Mouse (Mus musculus): ENCODE measurements around the gene Phka1. TPM values are rescaled to one million over a fixed set of nuclear protein-coding genes. Genes with fewer than 3 reads are reported as not detected.
"Not testable (repeated sequence)": the region's sequence is repeated elsewhere in the genome, so short reads cannot be mapped to it uniquely, and the experiment has no call there.

Gene Phka1
- 100 to 1,000 TPM; 451 to 641 TPM for total RNA-seq (2021)
- long read RNA-seq, experiment 1, full-length matches to known transcripts, result 126 of 274 reads
- long read RNA-seq, experiment 1, partial matches to known transcripts, result 42 of 274 reads
- long read RNA-seq, experiment 1, other reads (novel, unspliced or antisense), result 106 of 274 reads
- long read RNA-seq, experiment 2, full-length matches to known transcripts, result 115 of 222 reads
- long read RNA-seq, experiment 2, partial matches to known transcripts, result 34 of 222 reads
- long read RNA-seq, experiment 2, other reads (novel, unspliced or antisense), result 73 of 222 reads

- intact Hi-C loops (cut with DNase I), result no loop called here
- DNase-seq, result peak; percentile 80 to 88
These were observed at the start of gene Phka1 for GRCm38 (mm10) chrX:102643823-102644572. Gene Phka1, minus strand, starts transcription at chrX:102644246.

- intact Hi-C loops (cut with DNase I); DNase-seq: not testable (repeated sequence)
These were observed 45.2 kb upstream of the Phka1 start for GRCm38 (mm10) chrX:102689252-102689651.

- intact Hi-C loops (cut with DNase I); DNase-seq: not testable (repeated sequence)
These were observed 42.8 kb upstream of the Phka1 start, which contains the start of gene Gm3880 for GRCm38 (mm10) chrX:102686872-102687271. Gene Gm3880, minus strand, starts transcription at chrX:102686972.

DNA sequence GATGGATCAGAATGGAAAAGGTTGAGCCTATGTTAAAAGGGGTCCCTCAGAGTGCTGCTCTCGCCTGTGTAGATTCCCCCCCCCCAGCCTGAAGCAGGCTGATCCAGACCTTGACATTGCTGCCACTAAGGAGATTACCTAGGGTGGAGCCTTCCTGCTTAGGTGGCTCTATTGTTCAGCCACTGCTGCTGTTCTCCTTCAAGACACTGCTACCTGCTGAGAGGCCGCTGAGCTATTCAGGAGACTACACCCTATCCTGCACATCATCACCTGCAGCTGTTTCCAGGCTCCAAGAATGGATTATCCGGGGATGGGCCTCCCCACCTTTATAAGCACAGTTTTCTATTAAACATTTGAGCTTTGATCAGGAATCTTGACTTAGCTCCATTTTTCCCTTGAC lies 40.7 kb upstream of the Phka1 start:
- intact Hi-C loops (cut with DNase I); DNase-seq: not testable (repeated sequence)

GRCm38 (mm10) chrX:102666641-102667040 lies 22.6 kb upstream of the Phka1 start:
- intact Hi-C loops (cut with DNase I), result no loop called here

DNA sequence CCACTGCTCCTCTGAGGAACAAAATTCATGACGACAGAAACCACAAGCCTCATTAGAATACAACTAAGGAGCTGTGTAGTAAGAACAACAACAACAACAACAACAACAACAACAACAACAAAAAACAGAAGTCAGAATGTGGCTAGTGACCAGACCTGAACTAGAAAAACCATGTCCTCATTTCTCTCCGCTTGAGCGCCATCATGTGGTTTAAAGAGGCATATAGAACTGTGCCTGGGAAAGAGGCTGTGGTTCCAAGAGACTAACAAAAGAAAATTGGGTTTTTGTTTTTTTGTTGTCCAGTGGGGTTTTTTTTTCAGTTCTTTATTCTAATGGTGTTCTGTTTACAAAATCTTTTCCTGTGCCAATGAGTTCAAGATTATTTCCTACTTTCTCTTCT lies 16.7 kb upstream of the Phka1 start:
- peak in 1 of 2 experiments; percentile 17 for DNase-seq
- intact Hi-C loops (cut with DNase I), result no loop called here

More at GRCm38 (mm10) chrX:102666641-102667040, 22.6 kb upstream of the Phka1 start:
- DNase-seq, result no peak

- DNase-seq, result no peak
- intact Hi-C loops (cut with DNase I), result no loop called here
These were observed 1.6 kb upstream of the Phka1 start for GRCm38 (mm10) chrX:102645691-102646090.

DNA sequence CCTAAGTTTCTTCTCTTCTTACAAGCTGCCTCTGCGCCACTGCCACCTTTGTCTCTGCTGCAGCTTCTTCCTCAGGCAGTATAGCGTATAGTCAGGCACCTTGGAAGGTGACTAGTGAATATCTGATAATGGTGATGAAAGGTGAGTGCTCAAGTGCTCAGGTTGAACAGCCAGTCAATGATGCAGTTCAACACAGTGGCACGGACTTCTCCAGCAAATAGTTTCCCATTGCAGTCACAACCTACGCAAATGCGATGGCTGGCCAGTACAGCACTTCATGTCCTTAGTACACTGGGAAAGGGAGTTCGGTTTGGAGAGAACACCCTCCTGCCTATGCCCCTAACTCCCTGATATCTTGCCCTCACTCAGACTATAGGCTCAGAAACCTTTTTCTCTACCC lies 1.1 kb upstream of the Phka1 start:
- intact Hi-C loops (cut with DNase I), result no loop called here
- DNase-seq, result no peak

DNA sequence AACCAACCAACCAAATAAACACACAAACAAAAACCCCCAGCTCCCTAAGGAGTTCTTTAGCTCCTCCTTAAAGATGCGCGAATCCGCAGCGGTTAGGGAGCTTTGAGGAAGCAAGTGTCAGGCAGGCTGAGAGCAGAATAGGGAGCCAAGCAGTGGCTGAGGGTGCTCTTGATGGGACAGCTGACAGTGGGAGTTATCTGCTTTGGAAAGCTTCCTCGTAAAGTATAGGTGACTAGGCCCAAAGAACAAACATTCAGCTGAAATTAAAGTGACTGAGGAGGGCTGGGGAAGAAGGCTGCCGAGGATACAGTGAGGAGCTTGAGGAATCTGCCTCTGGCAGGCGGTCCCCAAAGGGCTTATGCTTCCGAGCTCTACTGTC lies 516 bp upstream of the Phka1 start:
- intact Hi-C loops (cut with DNase I), result no loop called here
- peak in 1 of 2 experiments; percentile 28 for DNase-seq

DNA sequence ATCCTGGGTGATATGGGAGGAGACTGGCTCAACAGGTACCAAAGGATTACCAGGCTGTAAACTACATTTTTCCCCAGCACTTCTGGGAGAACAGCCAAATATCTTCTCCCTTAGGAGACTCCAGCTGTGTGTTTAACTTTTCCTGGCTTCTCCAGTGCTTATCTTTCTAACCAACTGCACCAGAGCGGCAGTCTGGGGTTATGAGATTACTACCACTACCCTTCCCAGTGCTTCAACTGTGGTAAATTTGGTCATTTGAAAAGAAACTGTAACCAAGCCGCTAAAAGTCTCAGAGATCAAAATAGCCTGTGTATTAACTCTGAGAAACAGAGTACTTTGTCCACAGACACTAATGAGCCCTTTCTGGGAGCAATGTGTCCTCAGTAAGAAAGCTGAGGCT lies 42.8 kb downstream of the Phka1 start:
- intact Hi-C loops (cut with DNase I), result no loop called here
- no peak for DNase-seq

GRCm38 (mm10) chrX:102588560-102588959 lies 55.5 kb downstream of the Phka1 start:
- DNase-seq, result no peak
- intact Hi-C loops (cut with DNase I), result no loop called here

DNA sequence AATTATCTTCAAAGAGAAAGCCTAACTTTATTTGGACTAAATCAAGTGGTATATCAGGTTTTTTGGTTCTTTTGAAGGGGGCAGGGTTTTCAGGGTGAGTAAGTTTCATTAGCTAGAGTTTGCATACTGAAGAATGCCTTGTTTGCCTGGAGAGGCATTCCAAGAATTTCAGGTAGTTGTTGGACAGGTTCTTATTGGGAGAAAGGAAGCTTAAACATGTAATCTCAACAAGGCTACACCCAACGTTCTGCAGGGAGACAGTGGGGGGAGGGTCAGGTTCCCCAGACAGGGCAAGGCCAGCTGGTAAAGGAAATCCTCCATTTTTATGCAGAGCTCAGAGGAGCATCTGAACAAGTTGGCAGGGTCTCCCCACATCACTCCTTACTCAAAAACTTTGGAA lies 72.9 kb downstream of the Phka1 start:
- DNase-seq, result no peak
- intact Hi-C loops (cut with DNase I), result no loop called here

DNA sequence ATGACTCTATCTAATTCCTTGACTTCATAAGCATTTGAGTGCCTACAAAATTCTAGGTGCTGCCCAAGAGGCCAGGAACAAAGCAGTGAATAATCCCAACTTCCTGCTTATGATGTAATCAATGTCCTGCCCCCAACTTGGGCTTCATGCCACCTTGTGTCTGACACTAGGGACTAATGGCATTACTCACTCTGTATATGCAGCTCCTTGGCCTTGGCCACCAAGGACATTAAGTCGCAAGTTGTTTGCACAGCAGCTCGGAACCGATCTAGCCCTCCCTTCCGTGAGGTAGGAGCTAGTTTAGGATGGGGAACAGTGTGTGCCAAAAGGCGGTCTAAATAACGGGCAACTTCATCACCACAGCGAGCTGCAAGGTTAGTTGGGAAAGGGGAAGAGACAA lies 87.1 kb downstream of the Phka1 start:
- DNase-seq, result no peak
- intact Hi-C loops (cut with DNase I), result no loop called here

DNA sequence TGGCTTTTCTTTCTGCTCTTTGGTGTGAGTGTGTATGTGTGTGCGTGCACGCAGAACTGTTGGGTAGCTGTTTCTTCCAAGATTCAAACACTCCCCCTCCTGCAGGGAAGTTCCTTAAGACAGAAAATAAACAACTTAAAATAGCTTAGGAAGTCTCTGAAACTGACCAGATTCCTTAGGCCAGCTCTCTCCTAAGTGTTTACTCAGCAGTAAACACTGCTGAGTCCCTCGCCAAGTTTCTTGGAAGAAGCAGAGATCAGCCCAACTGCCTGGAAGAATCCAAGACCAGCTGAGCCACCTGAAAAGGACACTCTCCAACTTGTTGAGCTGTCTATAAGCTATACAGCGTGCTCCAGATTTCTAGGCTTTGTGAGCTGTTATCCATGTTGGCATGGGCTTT lies 134.8 kb downstream of the Phka1 start:
- DNase-seq, result no peak
- intact Hi-C loops (cut with DNase I), result no loop called here

DNA sequence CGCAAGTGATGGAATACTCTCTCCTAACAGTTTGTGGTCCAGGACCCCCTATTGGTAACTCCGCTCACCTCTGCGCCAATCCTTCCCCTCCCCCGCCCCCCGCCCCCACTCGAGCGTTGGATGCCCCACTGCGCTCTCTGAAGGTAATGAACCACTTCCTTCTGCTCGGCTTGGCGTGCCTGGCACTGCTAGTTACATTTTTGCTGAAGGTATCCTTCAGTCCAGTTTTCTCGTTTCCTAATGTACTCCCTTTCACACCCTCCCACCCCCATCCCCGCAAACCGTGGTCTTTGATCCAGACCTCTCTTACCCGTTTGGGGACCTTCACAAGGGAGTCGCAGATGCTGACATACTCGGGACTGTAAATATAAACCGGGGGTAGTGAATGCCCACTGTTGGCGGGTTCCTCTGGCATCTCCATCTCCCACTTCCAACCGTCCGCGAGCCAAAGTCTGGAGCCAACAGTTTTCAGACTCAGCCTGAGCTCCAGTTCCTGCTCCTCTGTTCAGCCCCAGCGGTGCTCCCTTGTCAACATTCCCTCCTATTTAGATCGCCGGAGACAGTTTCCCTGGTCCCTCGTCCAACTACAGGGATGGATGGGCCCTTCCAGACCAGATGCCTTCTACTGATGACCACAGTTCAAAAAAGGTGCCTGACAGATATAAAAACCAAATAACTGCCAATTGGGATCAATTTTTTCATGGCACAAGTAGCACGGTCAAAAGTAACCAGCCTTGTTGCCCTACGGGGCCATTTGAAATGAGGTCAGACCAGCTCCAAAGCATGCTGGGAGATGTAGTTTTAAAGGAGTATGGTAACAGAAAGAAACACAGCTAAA lies 139.2 kb downstream of the Phka1 start, which contains the start of gene Hdac8:
Hdac8 (minus strand) TSS at position 716 of the 838 bp plus-strand sequence.
- peak; percentile 11 to 46 for DNase-seq
- intact Hi-C loops (cut with DNase I), result no loop called here

DNA sequence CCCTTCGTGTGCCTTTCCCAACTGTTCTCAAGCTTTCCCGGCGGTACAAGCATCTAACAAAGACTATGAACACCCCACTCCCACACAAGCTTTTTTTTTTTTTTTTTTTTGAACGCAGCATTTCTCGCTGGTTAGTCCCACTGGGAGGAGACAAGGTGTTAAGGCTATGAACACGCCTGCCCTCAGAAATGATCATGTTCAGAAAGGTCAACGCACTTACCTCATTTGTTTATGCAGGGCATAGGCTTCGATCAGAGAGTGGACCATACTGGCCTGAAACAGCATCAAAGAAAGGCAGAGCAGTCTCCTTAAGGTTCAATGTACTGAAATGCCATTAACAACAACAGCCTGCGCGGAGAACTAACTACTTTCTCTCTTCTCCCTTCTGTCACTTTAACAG lies 139.9 kb downstream of the Phka1 start:
- DNase-seq, result no peak
- intact Hi-C loops (cut with DNase I), result no loop called here

DNA sequence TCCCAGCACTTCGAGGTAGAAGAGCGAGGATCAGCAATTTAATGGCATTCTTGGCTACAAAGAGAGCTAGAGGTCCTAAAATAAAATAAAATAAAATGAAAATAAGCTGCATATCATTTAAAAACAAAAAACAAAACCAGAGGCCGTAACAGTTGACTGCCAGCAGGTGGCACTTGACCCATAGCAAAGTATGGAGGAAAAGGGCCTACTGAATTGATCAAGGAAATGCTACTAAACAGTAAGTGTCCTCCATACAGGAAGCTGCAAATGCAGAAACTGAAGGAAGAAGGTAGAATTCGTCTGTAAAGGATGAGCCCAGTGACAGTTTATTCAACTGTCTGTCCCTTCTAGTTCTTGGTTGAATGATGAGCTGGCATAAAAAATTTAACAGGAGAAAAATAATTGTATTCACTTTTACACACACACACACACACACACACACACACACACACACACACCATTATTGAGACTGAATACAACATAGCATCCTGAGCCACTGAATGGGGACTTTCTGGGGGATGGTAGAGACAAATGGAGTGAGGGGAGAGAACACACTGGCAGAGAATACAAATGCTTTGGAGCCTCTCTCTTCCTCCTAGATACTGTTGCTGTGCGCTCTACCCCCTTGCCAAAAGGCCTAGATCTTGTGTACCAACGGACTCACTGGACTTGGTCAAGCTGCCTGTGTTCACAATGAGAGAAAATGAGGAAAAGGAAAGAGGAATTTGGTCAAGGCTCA lies 149.9 kb downstream of the Phka1 start:
- intact Hi-C loops (cut with DNase I), result no loop called here
- DNase-seq, result no peak

DNA sequence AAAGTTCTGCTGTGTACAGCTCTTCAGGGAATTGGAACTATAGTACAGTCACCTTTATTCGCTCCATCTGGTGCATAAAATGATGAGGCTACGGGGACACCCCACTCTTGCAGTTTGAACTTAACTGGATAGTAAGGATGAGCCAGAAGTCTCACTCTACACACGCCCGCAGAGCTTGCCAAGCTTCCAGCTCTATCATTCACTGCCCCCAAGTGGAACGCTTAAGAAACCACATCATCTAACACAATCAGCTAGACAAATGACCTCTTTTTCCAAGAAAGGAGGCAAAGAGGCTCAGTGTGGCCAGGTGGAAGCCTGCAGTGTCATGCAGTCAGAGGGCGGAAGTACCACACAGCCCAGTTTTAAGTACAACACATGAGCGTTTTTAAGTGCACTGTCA lies 158.5 kb downstream of the Phka1 start:
- intact Hi-C loops (cut with DNase I), result no loop called here
- DNase-seq, result no peak

DNA sequence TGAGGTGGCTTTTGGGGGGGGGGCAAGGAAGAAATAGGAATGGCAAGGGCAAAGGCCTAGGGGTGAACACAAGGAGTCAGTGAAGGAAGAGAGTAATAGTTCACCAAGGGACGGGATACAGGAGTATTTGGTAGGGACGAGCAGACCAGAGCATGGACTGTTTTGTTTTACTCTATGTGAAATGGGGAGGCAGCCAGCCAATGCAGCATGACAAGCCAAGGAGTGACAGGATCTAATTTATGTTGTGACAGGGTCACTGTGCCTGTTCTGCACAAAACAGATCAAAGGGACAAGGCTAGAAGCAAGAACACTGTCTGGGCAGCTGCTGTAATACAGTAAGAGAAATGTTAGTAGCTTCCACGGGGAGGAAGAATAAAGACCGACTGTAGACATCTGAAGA lies 164.4 kb downstream of the Phka1 start:
- no peak for DNase-seq
- intact Hi-C loops (cut with DNase I), result loop anchor here (5.0 kb wide), 2 partner anchors 262 to 322 kb away; partner anchors contain the start of gene Ercc6l

- intact Hi-C loops (cut with DNase I), result loop anchor here (5.0 kb wide), 1 partner anchor 262 kb away; no protein-coding TSS in a partner anchor
- no peak for DNase-seq
These were observed 165.1 kb downstream of the Phka1 start for GRCm38 (mm10) chrX:102478965-102479364.

Data from gastrocnemius, postnatal 36 days (tissue).